ENCODE assay signal across 9 mouse cellular contexts in genomic region chr11:43548657-43549435, GRCm38 (mm10). TPM values are rescaled to one million over a fixed set of nuclear protein-coding genes. Genes with fewer than 3 reads are reported as not detected.
A peak's percentile ranks its signal among the peaks of the same experiment; 100 is the strongest.
DNase-seq lines count a peak whose midpoint lies in the region; ATAC-seq and TF ChIP-seq lines count a peak whose summit lies in the region.
"Had no signal": no experiment of that assay in that cellular context is flagged by ENCODE, and none has a peak within 500 bp of the region (broad histone marks: within the 10 kb centered on the region; RNA-seq: fewer than 3 reads in every experiment).

No protein-coding gene starts in this region.

- no peak for DNase-seq in heart, adult 2 months
- DNase-seq in heart, adult 8-10 months (ENCODE audit: low spot score): no peak
- no peak for DNase-seq in embryonic facial prominence, embryonic 10.5 days (ENCODE audit: low spot score)
- no peak for DNase-seq in hindbrain, postnatal 0 days (ENCODE audit: low spot score)
- no peak for DNase-seq in midbrain, embryonic 11.5 days (ENCODE audit: low spot score, missing footprints)
- no peak for DNase-seq in left cerebral cortex, adult 18-20 months (ENCODE audit: low spot score in 2 of 2)
- DNase-seq in thymus, postnatal 14 days: no peak

- H3K79me2 ChIP-seq in heart, adult 2 months (replicated peaks; ENCODE audit: control insufficient read depth, insufficient read depth, low read length): no peaks in the 10 kb centered on the region

- no peak overlapping the region for H3K4me2 ChIP-seq in hindbrain, postnatal 0 days (ENCODE audit: low read depth, low read length)
- H3K4me2 ChIP-seq in midbrain, embryonic 11.5 days: no peak overlapping the region

- H3K9ac ChIP-seq in heart, adult 2 months (ENCODE audit: low read depth, low read length): no peak overlapping the region
- H3K9ac ChIP-seq in hindbrain, postnatal 0 days (replicated peaks; ENCODE audit: low read length): no peak overlapping the region
- H3K9ac ChIP-seq in midbrain, embryonic 11.5 days (ENCODE audit: low read length): peak overlapping the region; percentile 9; the same call in 1 of the 2 replicates

- no peaks in the 10 kb centered on the region for H3K9me3 ChIP-seq in embryonic facial prominence, embryonic 10.5 days
- H3K9me3 ChIP-seq in hindbrain, postnatal 0 days (ENCODE audit: low read length): no peaks in the 10 kb centered on the region
- no peaks in the 10 kb centered on the region for H3K9me3 ChIP-seq in midbrain, embryonic 11.5 days (ENCODE audit: control insufficient read depth, low read length)

- H3K27ac ChIP-seq in heart, adult 2 months: peak overlapping the region; percentile 61
- peak overlapping the region; percentile 87 for H3K27ac ChIP-seq in embryonic facial prominence, embryonic 10.5 days (replicated peaks)
- peak overlapping the region; percentile 66 for H3K27ac ChIP-seq in hindbrain, postnatal 0 days
- peak overlapping the region; percentile 63 for H3K27ac ChIP-seq in midbrain, embryonic 11.5 days (ENCODE audit: low read depth, low read length)

- H3K36me3 ChIP-seq in heart, adult 2 months (ENCODE audit: control insufficient read depth, insufficient read depth, low read length): no peaks in the 10 kb centered on the region
- H3K36me3 ChIP-seq in embryonic facial prominence, embryonic 10.5 days (replicated peaks): peaks cover 44% of the 10 kb centered on the region
- no peaks in the 10 kb centered on the region for H3K36me3 ChIP-seq in hindbrain, postnatal 0 days (ENCODE audit: insufficient read depth, low read length)
- no peaks in the 10 kb centered on the region for H3K36me3 ChIP-seq in midbrain, embryonic 11.5 days (ENCODE audit: control insufficient read depth, insufficient read depth, low read length)

- no peak overlapping the region for H3K4me3 ChIP-seq in heart, adult 2 months
- no peak overlapping the region for H3K4me3 ChIP-seq in embryonic facial prominence, embryonic 10.5 days
- H3K4me3 ChIP-seq in hindbrain, postnatal 0 days (ENCODE audit: low read length): no peak overlapping the region
- no peak overlapping the region for H3K4me3 ChIP-seq in midbrain, embryonic 11.5 days (ENCODE audit: low read depth, low read length)

- intact Hi-C loops in heart, adult 2 months (cut with DNase I): loop anchor here (2.0 kb wide), 1 partner anchor 20 kb away; no protein-coding TSS in a partner anchor

- TF ChIP-seq EP300 in heart, adult 2 months (IDR thresholded peaks at IDR 0.05; ENCODE audit: insufficient read depth, low read depth, low read length): no peak

- H3K27me3 ChIP-seq in heart, adult 2 months (ENCODE audit: control insufficient read depth, insufficient read depth, low read length): no peaks in the 10 kb centered on the region
- no peaks in the 10 kb centered on the region for H3K27me3 ChIP-seq in embryonic facial prominence, embryonic 10.5 days (replicated peaks; ENCODE audit: low read depth, poor library complexity, severe bottlenecking)
- H3K27me3 ChIP-seq in hindbrain, postnatal 0 days (ENCODE audit: insufficient read depth, low read length): no peaks in the 10 kb centered on the region
- H3K27me3 ChIP-seq in midbrain, embryonic 11.5 days (ENCODE audit: control insufficient read depth, insufficient read depth, low read length): no peaks in the 10 kb centered on the region

- peaks cover 12% of the 10 kb centered on the region for H3K4me1 ChIP-seq in heart, adult 2 months (ENCODE audit: control insufficient read depth, insufficient read depth, low read length)
- peaks cover 82% of the 10 kb centered on the region for H3K4me1 ChIP-seq in embryonic facial prominence, embryonic 10.5 days
- H3K4me1 ChIP-seq in hindbrain, postnatal 0 days (ENCODE audit: insufficient read depth, low read length): peaks cover 14% of the 10 kb centered on the region
- peaks cover 39% of the 10 kb centered on the region for H3K4me1 ChIP-seq in midbrain, embryonic 11.5 days (ENCODE audit: control insufficient read depth, insufficient read depth, low read length)

- no peak for TF ChIP-seq CTCF in heart, adult 2 months (IDR thresholded peaks at IDR 0.05)
- TF ChIP-seq CTCF in hindbrain, postnatal 0 days (IDR thresholded peaks at IDR 0.05; ENCODE audit: low read depth): no peak

- TF ChIP-seq POLR2A in heart, adult 2 months (IDR thresholded peaks at IDR 0.05; ENCODE audit: insufficient read depth, low read depth, low read length): no peak

- WGBS in heart, adult 2 months: 36% methylated on average over 12 of the region's 12 CpGs
- 60% methylated on average over 12 of the region's 12 CpGs for WGBS in embryonic facial prominence, embryonic 10.5 days
- WGBS in hindbrain, postnatal 0 days: 52% methylated on average over 12 of the region's 12 CpGs
- 71% methylated on average over 12 of the region's 12 CpGs for WGBS in midbrain, embryonic 11.5 days

- no peak for ATAC-seq in hindbrain, postnatal 0 days
- ATAC-seq in midbrain, embryonic 11.5 days (ENCODE audit: low FRiP score): no peak
- no peak for ATAC-seq in activated CD4-positive, CD25-positive, alpha-beta regulatory T cell, adult 4 months

RNA-seq across cellular contexts. Expression of gene Ccnjl, which starts 20.3 kb away (rescaled TPM):
- 1 to 10 TPM; 2.1 to 3.0 TPM for total RNA-seq in heart, adult 2 months (2021)
- 2.0 and 2.9 TPM in 2 replicates for polyA plus RNA-seq in heart, adult 2 months (2012; rRNA removed)
- 1 to 10 TPM in 3 of 4 experiments, under 1 TPM in 1; 0.87 to 2.2 (median 1.4) TPM for total RNA-seq in heart, adult 8-10 months (2022)
- polyA plus RNA-seq in embryonic facial prominence, embryonic 10.5 days (2016; fragmentation: Nextera tagmentation; extraction: Ambion mirVana): 37.8 and 39.6 TPM in 2 replicates
- total RNA-seq in hindbrain, postnatal 0 days (2014; rRNA removed): 2.4 and 3.5 TPM in 2 replicates
- polyA plus RNA-seq in hindbrain, postnatal 0 days (2015; fragmentation: Nextera tagmentation; extraction: Ambion mirVana): 4.6 and 5.5 TPM in 2 replicates
- 35.7 and 40.2 TPM in 2 replicates for polyA plus RNA-seq in midbrain, embryonic 11.5 days (2014; fragmentation: Nextera tagmentation; extraction: Ambion mirVana)
- polyA plus RNA-seq in activated CD4-positive, CD25-positive, alpha-beta regulatory T cell, adult 4 months (2017; shearing (Covaris generic)): under 1 TPM in 1 of 2 experiments, not detected in 1; 0.17 TPM
- total RNA-seq in left cerebral cortex, adult 18-20 months (2021): 1 to 10 TPM; 2.8 to 3.0 TPM
- total RNA-seq: neutrophil, adult 5-6 weeks had no signal

RNA-seq across cellular contexts. Expression of gene 4933415A04Rik, which starts 38.0 kb away (rescaled TPM):
- total RNA-seq in heart, adult 2 months (2021): under 1 TPM; 0.26 to 0.68 TPM
- 0.23 and 0.29 TPM in 2 replicates for polyA plus RNA-seq in heart, adult 2 months (2012; rRNA removed)
- total RNA-seq in heart, adult 8-10 months (2022): under 1 TPM; 0.22 to 0.57 (median 0.48) TPM
- 12.4 and 13.7 TPM in 2 replicates for polyA plus RNA-seq in embryonic facial prominence, embryonic 10.5 days (2016; fragmentation: Nextera tagmentation; extraction: Ambion mirVana)
- 0.14 and 0.99 TPM in 2 replicates for total RNA-seq in hindbrain, postnatal 0 days (2014; rRNA removed)
- 2.6 and 2.9 TPM in 2 replicates for polyA plus RNA-seq in hindbrain, postnatal 0 days (2015; fragmentation: Nextera tagmentation; extraction: Ambion mirVana)
- 10.1 and 11.3 TPM in 2 replicates for polyA plus RNA-seq in midbrain, embryonic 11.5 days (2014; fragmentation: Nextera tagmentation; extraction: Ambion mirVana)
- not detected for polyA plus RNA-seq in activated CD4-positive, CD25-positive, alpha-beta regulatory T cell, adult 4 months (2017; shearing (Covaris generic))
- under 1 TPM; 0.66 to 0.70 TPM for total RNA-seq in left cerebral cortex, adult 18-20 months (2021)

RNA-seq across cellular contexts. Expression of gene Fabp6, which starts 52.5 kb away (rescaled TPM):
- total RNA-seq in heart, adult 2 months (2021): not detected
- not detected in 2 replicates for polyA plus RNA-seq in heart, adult 2 months (2012; rRNA removed)
- total RNA-seq in heart, adult 8-10 months (2022): not detected
- polyA plus RNA-seq in embryonic facial prominence, embryonic 10.5 days (2016; fragmentation: Nextera tagmentation; extraction: Ambion mirVana): not detected in 2 replicates
- not detected in 2 replicates for total RNA-seq in hindbrain, postnatal 0 days (2014; rRNA removed)
- polyA plus RNA-seq in hindbrain, postnatal 0 days (2015; fragmentation: Nextera tagmentation; extraction: Ambion mirVana): not detected in 2 replicates
- not detected in 2 replicates for polyA plus RNA-seq in midbrain, embryonic 11.5 days (2014; fragmentation: Nextera tagmentation; extraction: Ambion mirVana)
- polyA plus RNA-seq in activated CD4-positive, CD25-positive, alpha-beta regulatory T cell, adult 4 months (2017; shearing (Covaris generic)): not detected
- total RNA-seq in left cerebral cortex, adult 18-20 months (2021): not detected
- total RNA-seq: neutrophil, adult 5-6 weeks had no signal
